Comparison of ENCODE assay signal across 21 mouse cellular contexts in genomic region chr17:69205282-69205999, GRCm38 (mm10).
A peak's percentile ranks its signal among the peaks of the same experiment; 100 is the strongest.
DNase-seq lines count a peak whose midpoint lies in the region; ATAC-seq lines count a peak whose summit lies in the region.
"Had no signal": no experiment of that assay in that cellular context is flagged by ENCODE, and none has a peak within 500 bp of the region (broad histone marks: within the 10 kb centered on the region; RNA-seq: fewer than 3 reads in every experiment).

No protein-coding gene starts in this region.

- H3K4me1 ChIP-seq in forebrain, embryonic 16.5 days (replicated peaks; ENCODE audit: control insufficient read depth, insufficient read depth, low read length), result peaks cover 7% of the 10 kb centered on the region
- H3K4me1 ChIP-seq in forebrain, embryonic 10.5 days, result peaks cover 11% of the 10 kb centered on the region
- H3K4me1 ChIP-seq in lung, embryonic 16.5 days (replicated peaks; ENCODE audit: control insufficient read depth, insufficient read depth, low read length), result peaks cover 3% of the 10 kb centered on the region; the same call in 1 of the 2 replicates
- no peaks in the 10 kb centered on the region for H3K4me1 ChIP-seq in kidney, embryonic 16.5 days (ENCODE audit: insufficient read depth, low read length)
- peaks cover 10% of the 10 kb centered on the region for H3K4me1 ChIP-seq in hindbrain, embryonic 10.5 days (replicated peaks)
- H3K4me1 ChIP-seq: embryonic facial prominence, embryonic 15.5 days; heart, embryonic 15.5 days had no signal

- H3K9me3 ChIP-seq in forebrain, embryonic 16.5 days (ENCODE audit: control insufficient read depth, low read length), result no peaks in the 10 kb centered on the region
- no peaks in the 10 kb centered on the region for H3K9me3 ChIP-seq in forebrain, embryonic 10.5 days
- H3K9me3 ChIP-seq in lung, embryonic 16.5 days (ENCODE audit: control insufficient read depth, low read length), result no peaks in the 10 kb centered on the region
- H3K9me3 ChIP-seq in kidney, embryonic 16.5 days (ENCODE audit: low read length), result no peaks in the 10 kb centered on the region
- no peaks in the 10 kb centered on the region for H3K9me3 ChIP-seq in hindbrain, embryonic 10.5 days
- H3K9me3 ChIP-seq: embryonic facial prominence, embryonic 15.5 days; forebrain, embryonic 12.5 days; heart, embryonic 15.5 days had no signal

- DNase-seq in forebrain, embryonic 10.5 days (ENCODE audit: extremely low spot score, low spot score), result no peak
- no peak for DNase-seq in lung, postnatal 4 days
- peak; percentile 32 for DNase-seq in brain, adult 2 months (ENCODE audit: low read depth, low spot score)
- DNase-seq in hindbrain, embryonic 10.5 days (ENCODE audit: low spot score), result no peak
- DNase-seq: adrenal gland, adult 2 months; adrenal gland, postnatal 25 days; cerebellum, adult 8-10 months; cerebellum, postnatal 14 days; embryo, embryonic 11 days; gastrocnemius, postnatal 14 days; heart, adult 2 months; heart, postnatal 14 days had no signal

- H3K27me3 ChIP-seq in forebrain, embryonic 16.5 days (replicated peaks; ENCODE audit: control insufficient read depth, insufficient read depth, low read length), result no peaks in the 10 kb centered on the region
- no peaks in the 10 kb centered on the region for H3K27me3 ChIP-seq in forebrain, embryonic 10.5 days (ENCODE audit: poor library complexity, severe bottlenecking)
- H3K27me3 ChIP-seq in lung, embryonic 16.5 days (ENCODE audit: control insufficient read depth, insufficient read depth, low read depth, low read length), result no peaks in the 10 kb centered on the region
- H3K27me3 ChIP-seq in kidney, embryonic 16.5 days (ENCODE audit: insufficient read depth, low read length), result no peaks in the 10 kb centered on the region
- H3K27me3 ChIP-seq in hindbrain, embryonic 10.5 days (ENCODE audit: insufficient read depth, poor library complexity, severe bottlenecking), result no peaks in the 10 kb centered on the region
- H3K27me3 ChIP-seq: embryonic facial prominence, embryonic 15.5 days; forebrain, embryonic 12.5 days; heart, embryonic 15.5 days; Patski had no signal

- no peak overlapping the region for H3K27ac ChIP-seq in forebrain, embryonic 16.5 days (ENCODE audit: low read length)
- H3K27ac ChIP-seq in forebrain, embryonic 10.5 days, result no peak overlapping the region
- H3K27ac ChIP-seq in lung, embryonic 16.5 days (ENCODE audit: low read length), result 0 out of 2 replicates have a peak overlapping the region, but pooled peaks have one; percentile 23
- no peak overlapping the region for H3K27ac ChIP-seq in kidney, embryonic 16.5 days (ENCODE audit: low read length)
- H3K27ac ChIP-seq in hindbrain, embryonic 10.5 days, result no peak overlapping the region
- H3K27ac ChIP-seq: embryonic facial prominence, embryonic 15.5 days; forebrain, embryonic 12.5 days; heart, adult 2 months; heart, embryonic 15.5 days; hindbrain, embryonic 14.5 days had no signal

- H3K9ac ChIP-seq in forebrain, embryonic 16.5 days (replicated peaks; ENCODE audit: low read depth, low read length), result no peak overlapping the region
- H3K9ac ChIP-seq in lung, embryonic 16.5 days (ENCODE audit: low read length), result no peak overlapping the region
- H3K9ac ChIP-seq in kidney, embryonic 16.5 days (replicated peaks; ENCODE audit: low read length), result no peak overlapping the region
- H3K9ac ChIP-seq: embryonic facial prominence, embryonic 15.5 days; forebrain, embryonic 12.5 days; heart, embryonic 15.5 days; hindbrain, embryonic 14.5 days had no signal

- H3K4me3 ChIP-seq in forebrain, embryonic 16.5 days (replicated peaks; ENCODE audit: low read length), result no peak overlapping the region
- H3K4me3 ChIP-seq in forebrain, embryonic 10.5 days, result no peak overlapping the region
- H3K4me3 ChIP-seq in lung, embryonic 16.5 days (ENCODE audit: low read length), result no peak overlapping the region
- no peak overlapping the region for H3K4me3 ChIP-seq in kidney, embryonic 16.5 days (ENCODE audit: low read length)
- H3K4me3 ChIP-seq in hindbrain, embryonic 10.5 days, result no peak overlapping the region
- H3K4me3 ChIP-seq: embryonic facial prominence, embryonic 15.5 days; forebrain, embryonic 12.5 days; heart, adult 2 months; heart, embryonic 15.5 days had no signal

- H3K4me2 ChIP-seq in forebrain, embryonic 16.5 days (ENCODE audit: low read length), result no peak overlapping the region
- no peak overlapping the region for H3K4me2 ChIP-seq in lung, embryonic 16.5 days (ENCODE audit: low read depth, low read length)
- no peak overlapping the region for H3K4me2 ChIP-seq in kidney, embryonic 16.5 days (replicated peaks; ENCODE audit: low read depth, low read length)
- H3K4me2 ChIP-seq: embryonic facial prominence, embryonic 15.5 days; forebrain, embryonic 12.5 days; heart, embryonic 11.5 days; heart, embryonic 15.5 days; hindbrain, embryonic 14.5 days had no signal

- peaks cover 5% of the 10 kb centered on the region for H3K36me3 ChIP-seq in forebrain, embryonic 16.5 days (ENCODE audit: control insufficient read depth, insufficient read depth)
- H3K36me3 ChIP-seq in forebrain, embryonic 10.5 days (replicated peaks), result peaks cover 14% of the 10 kb centered on the region
- H3K36me3 ChIP-seq in lung, embryonic 16.5 days (ENCODE audit: control insufficient read depth, insufficient read depth, low read length), result no peaks in the 10 kb centered on the region
- H3K36me3 ChIP-seq in kidney, embryonic 16.5 days (ENCODE audit: insufficient read depth, low read length), result peaks cover 4% of the 10 kb centered on the region; the same call in 1 of the 2 replicates
- peaks cover 7% of the 10 kb centered on the region for H3K36me3 ChIP-seq in hindbrain, embryonic 10.5 days

- 85% methylated on average over 5 of the region's 5 CpGs for WGBS in forebrain, embryonic 16.5 days
- WGBS in forebrain, embryonic 10.5 days, result 88% methylated on average over 5 of the region's 5 CpGs
- 56% methylated on average over 5 of the region's 5 CpGs for WGBS in lung, embryonic 16.5 days
- WGBS in kidney, embryonic 16.5 days, result 88% methylated on average over 5 of the region's 5 CpGs
- WGBS in hindbrain, embryonic 10.5 days, result 90% methylated on average over 5 of the region's 5 CpGs

- 0 out of 2 replicates have a peak, but pooled peaks have one; percentile 23 for ATAC-seq in forebrain, embryonic 16.5 days
- ATAC-seq in lung, embryonic 16.5 days (ENCODE audit: low read depth), result peak; percentile 71
- no peak for ATAC-seq in kidney, embryonic 16.5 days (ENCODE audit: low FRiP score, low TSS enrichment)
- ATAC-seq: Patski had no signal
